Mouse (Mus musculus): ENCODE measurements at regions not wholly inside any gene's neighbourhood (a gene's known extent, or its start where the extent isn't known, plus 50 kb on each side); places are given as distances from the start of the nearest gene placed in this dataset.
"Not testable (repeated sequence)": the region's sequence is repeated elsewhere in the genome, so short reads cannot be mapped to it uniquely, and the experiment has no call there.

DNA sequence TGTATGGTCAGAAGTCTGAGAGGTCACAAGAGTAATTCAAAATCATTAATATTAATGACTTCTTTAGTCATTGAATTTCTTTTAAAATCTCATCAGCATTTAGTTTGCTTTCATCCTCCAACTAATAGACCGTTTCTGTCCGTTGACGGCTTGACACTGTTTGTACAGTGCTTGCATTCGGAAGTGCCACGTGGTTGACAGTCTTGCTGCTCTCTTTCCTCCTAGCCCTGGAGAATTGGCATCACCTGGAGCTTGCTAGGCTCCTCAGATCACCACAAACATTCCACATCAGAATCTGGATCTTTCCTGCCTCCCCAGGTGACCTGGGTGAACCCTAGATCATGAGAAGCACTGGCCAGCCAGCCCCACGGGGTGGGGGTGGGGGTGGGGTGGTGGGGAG lies 192.3 kb upstream of the Ccdc54 start:
- in situ Hi-C loops (cut with MboI, MseI): no loop called here

DNA sequence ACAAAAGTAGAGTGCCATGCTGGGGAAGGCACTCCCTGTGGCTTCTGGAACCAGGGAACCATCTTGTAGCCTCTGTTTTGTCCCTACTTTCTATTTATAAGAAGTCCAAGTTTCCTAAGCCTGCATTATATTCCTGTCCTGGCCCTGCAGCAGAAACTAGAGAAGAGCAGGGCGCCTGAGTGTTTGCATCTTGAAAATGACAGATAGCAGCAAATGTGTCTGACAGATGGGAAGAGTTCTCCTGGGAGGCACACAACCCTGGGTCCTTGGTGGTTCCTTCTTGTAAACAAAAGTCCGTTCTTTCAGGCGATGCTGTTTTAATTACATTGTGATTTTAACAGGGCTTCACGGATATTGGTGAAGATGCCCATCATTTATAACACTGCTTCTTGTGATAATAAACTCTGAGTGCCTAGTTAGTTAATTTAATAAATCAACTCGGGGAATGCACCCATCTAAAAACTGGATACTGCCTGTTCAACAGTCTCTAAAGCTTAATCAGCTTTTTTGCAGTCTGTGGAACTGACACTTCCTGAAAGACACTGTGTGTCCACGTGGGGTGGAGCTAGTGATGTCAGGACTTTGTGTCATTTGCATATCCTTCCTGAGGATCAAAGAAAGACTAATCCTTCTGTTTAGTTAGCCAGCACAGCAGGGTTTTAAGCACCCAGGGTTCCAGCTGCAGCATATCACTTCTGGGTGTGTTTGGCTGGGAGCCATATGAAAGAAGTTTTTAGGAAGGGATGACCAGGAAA lies 188.3 kb upstream of the Ccdc54 start:
- in situ Hi-C loops (cut with MboI, MseI): no loop called here

DNA sequence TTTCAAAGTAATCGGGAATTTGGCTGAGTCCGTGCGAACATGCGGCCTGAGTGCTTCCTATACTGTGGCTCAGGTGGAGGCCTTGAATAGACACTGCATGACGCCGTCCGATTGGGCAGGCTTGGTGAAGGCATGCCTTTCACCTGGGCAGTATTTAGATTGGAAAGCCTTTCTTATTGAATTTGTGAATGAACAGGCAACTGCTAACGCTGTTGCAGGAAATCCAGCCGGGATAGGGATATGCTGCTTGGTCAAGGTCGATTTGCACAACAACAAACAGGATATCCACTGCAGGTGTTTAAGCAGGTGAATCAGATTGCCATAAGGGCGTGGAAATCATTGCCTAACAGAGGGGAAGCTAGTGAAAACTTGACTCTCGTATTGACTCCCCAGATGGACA lies 183.7 kb upstream of the Ccdc54 start:
- in situ Hi-C loops (cut with MboI, MseI): not testable (repeated sequence)

DNA sequence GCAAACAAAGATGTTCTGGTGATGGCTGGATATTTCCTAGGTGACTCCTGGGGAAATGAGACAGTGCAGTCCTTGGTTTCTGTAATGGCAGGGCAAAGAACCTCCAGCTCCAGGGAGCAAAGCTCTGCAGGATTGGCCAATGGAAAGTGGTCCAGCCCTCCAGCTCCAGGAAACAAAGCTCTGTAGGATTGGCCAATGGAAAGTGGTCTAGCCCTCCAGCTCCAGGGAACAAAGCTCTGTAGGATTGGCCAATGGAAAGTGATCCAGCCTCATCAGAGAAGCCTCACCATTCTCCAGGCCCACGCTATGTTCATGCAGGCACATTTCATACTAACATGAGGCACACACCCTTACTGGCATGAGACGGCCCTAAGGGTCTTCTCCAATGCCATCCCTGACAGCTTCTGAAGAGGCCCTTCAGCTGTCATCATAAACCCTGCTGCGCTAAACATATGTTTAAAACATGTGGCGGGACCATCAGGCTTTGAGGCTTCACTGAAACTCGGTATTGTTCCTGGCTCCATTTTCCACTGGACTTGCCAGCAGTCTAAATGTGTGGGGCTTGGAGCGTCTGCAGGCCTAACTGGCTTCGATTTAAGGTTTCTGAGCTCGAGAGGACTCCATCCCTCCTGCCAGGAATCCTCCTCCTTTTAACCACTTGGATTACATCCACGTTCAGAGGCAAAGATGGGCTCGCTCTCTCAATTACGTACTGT lies 175.3 kb upstream of the Ccdc54 start:
- in situ Hi-C loops (cut with MboI, MseI): loop anchor here in 1 of 2 experiments (5.0 kb wide), 1 partner anchor 59 kb away; no protein-coding TSS in a partner anchor

DNA sequence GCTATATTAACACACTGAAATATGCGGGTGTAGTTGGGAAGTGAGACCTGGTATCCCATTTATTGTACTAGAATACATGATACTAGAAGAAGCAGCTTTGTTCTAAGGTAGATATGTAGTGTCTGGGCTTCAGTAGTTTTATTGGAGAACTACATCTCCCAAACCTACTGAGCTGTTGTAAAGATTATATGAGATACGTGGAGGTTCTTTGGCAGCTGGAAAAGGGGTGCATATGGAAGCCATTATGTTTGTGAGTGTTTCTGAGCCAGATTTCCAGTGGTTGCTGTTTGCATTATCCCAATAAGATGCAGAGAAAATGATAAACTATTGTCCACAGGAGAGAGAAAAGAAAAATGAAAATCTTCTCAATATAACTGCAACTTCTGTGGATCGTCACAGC lies 171.1 kb upstream of the Ccdc54 start:
- in situ Hi-C loops (cut with MboI, MseI): no loop called here

DNA sequence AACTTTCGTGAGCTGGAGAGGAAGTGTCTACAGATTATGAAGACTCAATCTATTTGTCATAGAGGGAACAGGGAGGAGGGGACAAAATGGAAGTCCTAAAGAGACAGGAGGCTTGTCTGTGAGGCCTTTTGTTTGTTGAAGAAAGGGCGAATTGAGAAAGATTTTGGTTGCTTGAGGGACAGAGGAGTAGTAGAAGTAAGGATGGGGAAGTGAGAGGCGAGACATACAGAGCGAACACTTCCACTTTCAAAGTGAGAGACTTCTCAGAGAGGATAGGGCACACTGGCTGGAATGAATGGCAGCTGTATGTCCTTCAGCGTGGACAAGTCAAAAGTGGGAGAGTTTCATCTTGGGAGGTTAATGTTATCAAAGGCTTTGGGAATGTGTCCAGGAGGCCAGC lies 169.0 kb upstream of the Ccdc54 start:
- in situ Hi-C loops (cut with MboI, MseI): no loop called here

DNA sequence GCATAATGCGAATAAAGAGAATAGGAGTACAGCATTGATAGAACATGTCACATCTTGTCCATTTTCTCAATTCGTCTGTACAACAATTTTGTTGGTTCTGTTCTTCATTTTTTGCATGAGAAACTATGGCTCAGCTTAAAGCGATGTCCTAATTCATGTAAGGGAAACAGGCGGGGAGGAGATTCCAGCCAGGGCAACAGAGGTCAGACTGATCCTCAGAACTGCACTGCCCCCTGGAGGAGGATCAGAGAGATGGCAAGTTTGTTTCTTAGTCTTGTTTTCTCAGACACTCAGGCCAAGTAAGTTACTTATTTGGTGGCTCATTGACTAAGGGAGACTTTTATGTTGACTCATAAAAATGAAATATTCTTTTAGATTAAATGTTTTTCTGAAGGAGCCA lies 165.7 kb upstream of the Ccdc54 start:
- in situ Hi-C loops (cut with MboI, MseI): no loop called here

DNA sequence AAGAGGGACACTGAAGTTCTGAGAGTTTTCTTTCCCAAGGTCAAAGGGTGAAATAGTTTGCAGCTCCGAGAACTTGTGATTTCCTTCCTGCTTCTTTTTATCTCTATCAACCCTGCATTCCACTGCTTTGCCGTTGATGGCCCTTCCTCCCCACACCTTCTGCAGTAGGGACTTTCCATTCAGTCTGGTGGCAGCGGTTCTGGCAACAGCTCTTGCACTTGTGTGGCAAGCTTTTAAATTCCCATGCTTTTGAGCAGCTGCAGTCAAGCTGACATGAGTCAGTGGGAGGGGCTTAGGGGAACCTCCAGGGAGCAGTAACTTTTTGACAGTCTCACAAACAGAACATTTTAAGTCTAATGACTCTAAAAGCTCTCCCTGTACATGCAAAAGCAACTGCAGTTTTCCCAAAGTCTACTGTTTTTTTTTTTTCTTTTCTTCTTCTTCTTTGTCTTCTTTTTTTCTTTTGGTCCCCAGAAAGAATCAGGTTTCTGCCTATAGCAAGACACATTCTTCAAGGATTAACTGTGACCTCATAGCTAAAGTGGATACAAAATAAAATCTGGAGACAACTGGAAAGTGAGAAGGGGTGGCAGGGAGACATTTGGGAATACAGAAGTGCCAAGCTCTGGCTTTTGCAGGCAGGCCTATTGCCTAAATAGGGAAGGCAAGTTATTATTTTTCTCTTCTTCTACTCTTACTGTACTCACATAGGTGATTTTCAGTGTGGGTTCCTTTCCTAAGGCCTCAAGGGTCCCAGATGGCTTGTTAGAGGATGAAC lies 162.8 kb upstream of the Ccdc54 start:
- in situ Hi-C loops (cut with MboI, MseI): no loop called here

DNA sequence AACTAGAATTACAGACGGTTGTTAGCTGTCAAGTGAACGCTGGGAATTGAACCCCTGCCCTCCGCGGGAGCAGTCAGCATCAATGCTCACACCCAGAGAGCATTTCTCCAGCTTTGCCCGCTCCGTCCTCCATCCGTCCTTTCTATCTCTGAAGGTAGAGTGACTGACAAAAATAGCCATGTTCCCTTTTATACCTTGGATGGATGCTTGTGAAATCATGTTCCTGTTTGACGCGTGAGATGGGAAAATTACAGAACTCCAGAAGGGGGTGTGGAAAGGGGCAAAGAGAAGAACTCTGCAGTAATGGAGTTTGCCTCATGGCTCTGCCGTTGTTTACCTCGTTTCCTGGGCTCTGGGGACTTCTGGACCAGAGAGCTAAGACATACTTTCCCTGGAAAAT lies 162.1 kb upstream of the Ccdc54 start:
- in situ Hi-C loops (cut with MboI, MseI): no loop called here

DNA sequence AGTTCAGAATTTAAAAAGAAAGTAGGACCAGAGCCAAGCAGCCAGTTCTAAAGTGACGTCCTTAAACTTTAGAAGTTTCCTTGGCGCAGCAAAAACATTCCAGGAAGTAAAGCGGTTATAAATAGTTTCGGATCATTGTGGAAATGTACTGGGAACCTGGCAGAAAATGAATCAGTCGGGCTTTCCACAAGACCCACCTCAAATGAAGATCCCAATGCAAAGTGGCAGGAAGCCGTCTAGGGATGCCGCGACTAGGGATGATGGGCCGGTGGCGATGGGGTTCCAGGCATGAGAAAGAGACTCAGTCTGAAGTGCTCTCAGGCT lies 161.3 kb upstream of the Ccdc54 start:
- in situ Hi-C loops (cut with MboI, MseI): no loop called here

DNA sequence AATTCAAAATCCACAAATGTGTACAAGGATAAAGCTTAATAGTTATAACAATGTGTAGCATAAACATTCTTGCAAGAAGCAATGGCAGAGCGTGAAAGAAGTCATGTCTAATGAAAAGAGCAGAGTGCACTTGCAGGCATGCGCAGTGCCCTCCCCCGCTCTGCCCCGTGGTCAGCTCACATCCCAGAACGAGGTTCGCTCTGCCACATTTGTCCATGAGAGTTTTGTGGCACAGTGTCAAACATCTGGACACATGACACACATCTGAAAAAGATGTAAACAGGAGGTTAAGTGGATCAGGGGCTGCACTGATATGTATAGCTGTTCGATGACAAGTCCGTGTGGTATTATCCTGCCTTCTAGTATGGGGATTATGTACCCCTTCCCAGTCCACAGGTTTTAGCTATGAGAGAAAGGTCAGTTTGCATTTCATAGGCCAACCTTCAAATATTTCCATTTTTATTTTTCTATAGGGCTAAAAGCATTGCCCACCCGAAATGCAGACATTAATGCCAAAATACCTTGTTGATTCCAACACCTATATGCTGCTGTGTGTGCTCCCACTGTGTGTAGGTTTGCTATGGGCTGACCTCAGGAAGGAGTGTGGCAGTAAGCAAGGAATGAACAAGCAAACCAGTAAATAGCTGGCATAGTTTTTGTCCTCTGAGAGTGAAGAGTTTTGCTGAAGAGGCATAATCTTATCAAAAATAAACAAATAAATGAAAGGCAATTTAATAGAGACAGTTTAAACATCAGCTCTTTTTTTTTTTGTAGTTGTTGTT lies 160.7 kb upstream of the Ccdc54 start:
- in situ Hi-C loops (cut with MboI, MseI): no loop called here

DNA sequence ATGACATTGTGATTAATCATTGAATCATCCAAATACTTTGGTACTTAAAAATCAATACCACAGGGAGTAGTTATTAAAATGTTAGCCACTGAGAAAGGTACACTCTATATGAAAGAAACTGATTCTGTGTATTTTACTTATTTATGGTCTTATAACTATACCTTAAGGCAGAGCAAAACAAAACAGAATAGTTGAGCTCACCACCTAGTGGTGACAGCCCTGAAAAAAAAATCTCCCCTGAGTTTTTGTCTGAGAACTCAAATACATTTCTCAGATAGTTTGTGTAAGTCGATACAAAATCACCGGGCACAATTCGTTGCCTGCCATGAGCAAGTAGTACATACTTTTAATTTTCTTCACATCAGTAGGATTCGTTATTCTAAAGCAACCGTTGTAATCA lies 156.7 kb upstream of the Ccdc54 start:
- in situ Hi-C loops (cut with MboI, MseI): loop anchor here (10.0 to 25.0 kb wide), 5 partner anchors 483 to 1985 kb away; partner anchors contain the start of genes Cip2a (in 1 of the 2), Dzip3 (in 1 of the 2) and Trat1 (in 1 of the 2)

DNA sequence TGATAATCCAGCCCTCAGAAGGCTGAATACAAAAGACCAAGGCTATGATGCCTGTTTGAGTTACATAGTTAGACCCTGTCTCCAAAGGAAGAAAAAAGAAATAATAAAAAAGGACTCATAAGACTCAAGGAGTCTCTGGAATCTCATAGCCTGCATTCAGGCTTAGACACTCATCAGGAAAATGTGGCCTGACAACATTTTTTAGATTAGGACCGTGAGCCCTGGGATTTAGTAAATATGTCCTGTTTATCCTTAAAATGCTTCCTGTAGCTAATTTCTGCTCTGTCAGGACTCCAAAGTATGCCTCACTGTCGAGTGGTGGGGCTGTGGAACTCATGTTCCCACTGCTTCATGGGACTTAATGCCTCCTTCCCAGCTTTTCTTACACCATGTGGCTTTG lies 154.8 kb upstream of the Ccdc54 start:
- in situ Hi-C loops (cut with MboI, MseI): loop anchor here (10.0 to 25.0 kb wide), 5 partner anchors 481 to 1983 kb away; partner anchors contain the start of genes Cip2a (in 1 of the 2), Dzip3 (in 1 of the 2) and Trat1 (in 1 of the 2)

DNA sequence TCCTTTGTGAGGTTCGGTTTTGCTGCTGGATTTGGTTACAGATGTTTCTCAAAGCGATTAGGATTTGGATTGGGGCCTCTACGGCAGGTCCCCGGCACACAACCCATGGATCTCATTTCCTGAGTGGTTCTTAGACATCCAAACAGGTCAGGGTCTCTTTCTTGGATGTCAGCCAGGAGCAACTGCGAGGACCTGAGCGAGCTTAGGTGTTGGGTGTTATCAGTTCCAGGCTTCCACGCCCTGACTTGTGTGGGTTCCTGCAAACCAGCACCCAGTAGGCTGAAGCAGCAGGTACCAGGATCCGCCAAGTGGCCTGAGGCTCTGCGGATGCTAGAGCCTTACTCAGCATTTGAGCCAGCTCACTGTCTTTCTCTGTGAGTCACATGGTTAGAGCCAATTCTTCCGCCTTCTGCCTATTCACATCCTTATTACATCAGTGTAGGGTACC lies 146.5 kb upstream of the Ccdc54 start:
- in situ Hi-C loops (cut with MboI, MseI): loop anchor here (5.0 to 25.0 kb wide), 7 partner anchors 205 to 1975 kb away; partner anchors contain the start of gene Trat1 (in 1 of the 2)

DNA sequence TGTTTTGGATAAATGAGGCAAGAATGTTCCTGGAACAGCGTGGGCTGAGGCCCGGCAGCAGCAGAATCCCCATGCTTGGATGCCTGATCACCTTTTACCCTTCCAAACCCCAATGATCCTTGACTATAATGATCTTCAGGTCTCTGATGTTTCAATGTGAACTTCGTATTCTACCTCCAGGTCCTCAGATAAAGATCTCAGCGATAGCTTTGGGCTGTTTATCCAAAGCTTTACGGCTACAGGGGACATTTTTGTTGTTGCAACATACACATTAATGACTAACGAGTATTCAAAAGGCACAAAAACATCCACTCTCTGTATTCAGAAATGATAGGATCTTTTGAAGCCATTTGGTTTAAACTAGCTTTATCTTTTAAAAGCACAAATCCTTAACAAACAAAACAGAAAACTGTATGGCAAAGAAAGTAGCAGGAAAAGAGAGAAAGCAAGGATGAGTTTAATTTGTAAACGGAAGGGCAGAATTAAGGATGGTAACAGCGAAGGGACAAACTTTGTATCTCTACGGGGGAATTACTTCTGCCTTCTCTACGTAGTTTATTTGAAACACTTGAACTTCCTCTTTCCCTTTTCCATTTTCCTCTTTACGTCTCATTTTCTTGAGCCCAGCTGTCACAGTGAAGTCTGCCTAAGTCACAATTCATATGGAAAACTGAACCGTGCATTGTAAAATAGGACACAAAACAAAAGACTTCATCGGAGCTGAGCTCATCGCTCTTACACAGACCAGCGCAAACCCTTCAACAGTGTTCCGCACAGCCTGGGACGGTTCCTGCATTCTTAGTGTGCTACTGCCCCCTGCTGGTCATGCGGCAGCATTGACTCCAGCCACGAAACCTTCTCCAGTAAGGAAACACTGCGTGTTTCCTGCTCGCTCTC lies 145.4 kb upstream of the Ccdc54 start:
- in situ Hi-C loops (cut with MboI, MseI): loop anchor here (5.0 to 25.0 kb wide), 7 partner anchors 204 to 1974 kb away; partner anchors contain the start of gene Trat1 (in 1 of the 2)

DNA sequence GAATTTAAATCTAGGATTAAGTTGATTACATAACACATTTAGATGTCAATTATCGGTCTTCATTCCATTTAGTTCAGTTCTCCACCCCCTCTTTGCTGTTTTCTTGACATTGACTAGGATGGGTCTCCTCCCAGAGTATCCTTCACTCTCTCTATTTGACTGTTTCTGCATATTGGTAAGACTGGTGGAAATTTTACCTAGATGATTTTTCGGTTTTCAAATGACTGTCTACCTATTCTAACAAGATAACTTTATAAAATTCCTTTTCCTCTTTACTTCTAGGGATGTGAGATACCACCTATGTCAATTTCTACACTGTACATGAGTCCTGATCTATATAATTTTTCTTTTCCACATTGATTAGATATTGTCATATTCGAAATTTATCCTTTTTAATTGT lies 142.4 kb upstream of the Ccdc54 start:
- in situ Hi-C loops (cut with MboI, MseI): loop anchor here in 1 of 2 experiments (5.0 to 25.0 kb wide), 6 partner anchors 206 to 1971 kb away; partner anchors contain the start of genes Bbx and Trat1

DNA sequence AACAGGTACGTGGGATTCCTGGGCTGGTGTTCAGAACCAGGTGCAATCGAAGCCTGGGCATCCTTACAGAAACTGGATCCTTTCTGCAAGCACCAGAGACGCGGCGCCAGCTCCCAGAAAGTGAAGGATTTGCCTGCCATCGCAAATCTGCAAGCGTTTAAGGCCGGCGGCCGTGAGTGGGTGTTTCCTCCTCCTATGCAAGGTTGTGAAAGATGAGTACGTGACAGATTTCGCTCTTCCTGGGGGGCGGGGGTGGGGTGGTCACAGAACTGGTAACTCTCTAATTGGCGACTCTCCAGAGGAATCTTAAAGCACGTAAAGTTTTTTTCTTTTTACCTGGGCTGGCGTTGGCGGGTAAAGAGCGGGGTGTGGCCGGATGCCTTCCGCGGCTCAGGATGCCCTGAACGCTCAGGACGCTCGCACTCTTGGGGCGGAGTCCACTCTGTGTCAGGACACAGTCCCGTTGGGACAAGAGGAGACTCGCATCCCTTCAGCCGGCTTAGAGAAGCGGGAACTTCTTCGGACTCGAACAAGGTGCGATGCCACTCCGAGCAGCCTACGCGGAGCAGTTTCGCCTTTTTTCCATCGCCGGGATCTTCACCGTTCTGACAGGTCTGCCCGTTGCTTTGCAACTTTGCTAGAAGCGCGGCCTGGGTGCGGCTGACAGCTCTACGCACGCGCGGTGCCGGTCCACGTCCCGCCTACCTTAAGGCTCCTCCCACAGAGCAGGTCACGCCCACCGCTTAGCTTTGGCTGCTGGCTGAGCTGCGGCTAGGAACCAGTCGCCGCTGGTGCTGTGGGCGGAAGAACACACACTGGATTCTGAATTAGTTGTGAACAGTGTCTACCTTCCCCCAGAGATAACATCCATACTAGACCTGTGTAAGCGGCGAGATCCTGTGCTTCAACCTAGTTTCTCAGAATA lies 141.4 kb upstream of the Ccdc54 start:
- in situ Hi-C loops (cut with MboI, MseI): loop anchor here in 1 of 2 experiments (5.0 to 25.0 kb wide), 6 partner anchors 205 to 1970 kb away; partner anchors contain the start of genes Bbx and Trat1

DNA sequence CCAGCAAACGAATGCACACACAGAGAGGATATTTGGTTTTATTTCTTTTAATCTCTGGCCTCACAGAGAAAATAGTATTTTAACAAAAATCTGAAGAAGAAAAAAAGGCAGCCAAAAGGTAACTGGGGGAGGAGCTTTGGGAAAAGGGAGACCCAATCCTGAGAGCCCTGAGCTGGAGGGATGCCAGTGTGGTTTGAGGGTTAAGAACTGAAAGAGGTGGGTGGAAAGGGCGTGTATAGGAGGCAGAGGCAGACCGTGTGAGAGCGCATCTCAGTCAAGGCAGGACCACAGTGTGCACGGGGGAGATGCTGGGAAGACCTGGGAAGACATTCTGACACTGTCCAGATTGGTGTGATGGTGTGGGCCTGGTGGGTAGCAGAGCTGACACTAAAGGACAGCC lies 138.4 kb upstream of the Ccdc54 start:
- in situ Hi-C loops (cut with MboI, MseI): loop anchor here in 1 of 2 experiments (25.0 kb wide), 3 partner anchors 467 to 1967 kb away; partner anchors contain the start of gene Trat1

DNA sequence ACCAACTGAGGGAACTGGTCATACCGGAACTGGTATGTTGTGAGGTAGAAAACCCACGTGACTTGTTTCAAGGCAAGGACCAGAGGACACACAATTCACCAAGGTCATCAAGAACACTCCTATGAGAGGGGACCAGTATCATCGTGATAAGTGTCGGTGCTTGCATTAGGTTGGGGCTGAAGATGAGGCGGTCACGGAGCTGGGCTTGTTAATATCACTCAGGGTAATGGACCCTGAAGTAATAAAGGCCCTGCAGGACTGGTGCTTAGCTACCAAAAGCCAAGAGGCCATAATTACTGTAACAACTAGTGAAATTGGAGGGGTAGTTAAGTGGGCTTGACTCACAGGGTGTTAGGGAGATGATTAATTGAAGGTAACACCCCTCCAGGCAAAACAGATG lies 132.2 kb upstream of the Ccdc54 start:
- in situ Hi-C loops (cut with MboI, MseI): no loop called here
